Mouse (Mus musculus) ovary, postnatal 14 days (tissue): Measurements from ENCODE around the gene Gm10964.
A peak's percentile ranks its signal among the peaks of the same experiment; 100 is the strongest.

Experiments used
- DNase-seq: peaks from one replicate; pipeline ENCODE4 v3.0.0; 2022; ENCODE audit warnings: low spot score

Gene Gm10964

GRCm38 (mm10) chr3:103734696-103735519 is 4.3 kb upstream of the Gm10964 start:
- DNase-seq, result no peak

DNA sequence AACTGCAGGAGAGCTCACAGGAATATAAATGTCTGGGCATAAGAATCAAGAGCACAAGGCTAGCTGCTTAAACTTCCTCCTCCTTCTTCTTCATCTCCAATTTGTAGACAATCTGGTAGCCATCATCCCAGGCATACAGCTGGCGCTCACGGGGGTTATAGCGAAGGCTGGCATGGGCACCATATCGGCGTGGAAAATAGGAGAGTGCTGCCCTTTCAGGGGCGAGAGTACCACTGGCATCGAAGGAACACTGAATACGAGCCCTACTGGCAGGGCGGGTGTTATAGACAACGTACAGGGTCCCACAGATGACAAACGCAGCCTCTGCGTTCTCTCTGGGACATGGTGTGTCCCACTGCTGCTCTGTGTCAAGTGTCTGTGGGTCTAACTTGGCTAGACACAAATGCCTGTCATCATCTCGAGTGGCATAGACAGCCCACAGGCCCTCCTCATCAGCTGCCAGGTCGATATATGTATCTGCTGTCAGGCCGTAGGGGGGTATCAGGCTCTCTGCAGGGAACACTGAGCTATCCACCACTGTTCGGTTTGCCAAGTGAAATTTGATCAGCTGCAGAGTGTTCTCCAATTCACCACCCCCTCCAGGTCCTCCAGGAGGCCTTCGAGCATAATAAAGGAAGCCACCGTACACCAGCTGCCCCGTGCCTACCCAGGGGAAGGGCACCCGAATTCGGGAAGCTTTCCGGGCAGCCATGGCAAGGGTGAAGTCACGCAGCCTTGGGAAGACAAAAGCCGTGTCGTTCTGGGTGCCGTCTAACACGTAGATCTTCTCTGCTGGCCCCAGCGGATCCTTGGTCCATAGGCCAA is 3.2 kb upstream of the Gm10964 start:
- no peak for DNase-seq

DNA sequence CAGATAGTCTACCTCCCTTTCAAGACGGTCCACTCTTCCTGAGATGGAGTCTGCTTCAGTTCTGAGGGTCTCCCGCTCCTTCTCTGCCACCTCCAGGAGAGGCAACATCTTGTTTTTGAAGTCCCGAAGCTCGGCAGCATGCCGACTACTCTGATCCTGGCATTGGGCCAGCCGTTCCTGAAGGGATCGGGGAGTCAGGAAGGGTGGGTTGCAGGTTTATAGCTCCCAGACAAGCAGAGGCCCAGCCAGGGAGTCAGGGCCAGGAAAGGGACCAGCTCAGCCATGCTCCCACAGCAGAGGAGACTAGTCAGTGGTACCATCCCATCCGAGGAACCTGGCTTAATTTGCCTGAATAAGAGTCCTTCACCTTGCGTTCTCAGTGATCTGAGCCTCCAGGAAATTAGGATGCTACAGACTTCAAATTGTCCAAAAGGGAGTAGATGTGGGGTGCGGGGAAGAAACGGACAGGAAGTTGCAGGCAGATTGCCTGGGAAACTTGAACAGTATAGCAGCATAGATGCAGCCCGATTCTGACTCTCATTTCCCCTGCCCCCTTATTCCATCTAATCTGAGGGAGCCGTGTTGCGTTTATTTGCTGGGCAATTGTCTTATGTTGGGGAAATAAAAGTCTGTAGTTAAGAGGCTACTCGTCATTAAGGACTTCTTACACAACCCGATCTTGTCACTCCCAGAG is 2.0 kb upstream of the Gm10964 start:
- peak; percentile 46 for DNase-seq

- DNase-seq, result peak; percentile 83
These were observed 1.2 kb upstream of the Gm10964 start, which contains the start of gene Olfml3 for GRCm38 (mm10) chr3:103737778-103738571. Gene Olfml3, minus strand, starts transcription at chr3:103738001.

- no peak for DNase-seq
These were observed 1.2 kb downstream of the Gm10964 start for GRCm38 (mm10) chr3:103740342-103740741.

DNA sequence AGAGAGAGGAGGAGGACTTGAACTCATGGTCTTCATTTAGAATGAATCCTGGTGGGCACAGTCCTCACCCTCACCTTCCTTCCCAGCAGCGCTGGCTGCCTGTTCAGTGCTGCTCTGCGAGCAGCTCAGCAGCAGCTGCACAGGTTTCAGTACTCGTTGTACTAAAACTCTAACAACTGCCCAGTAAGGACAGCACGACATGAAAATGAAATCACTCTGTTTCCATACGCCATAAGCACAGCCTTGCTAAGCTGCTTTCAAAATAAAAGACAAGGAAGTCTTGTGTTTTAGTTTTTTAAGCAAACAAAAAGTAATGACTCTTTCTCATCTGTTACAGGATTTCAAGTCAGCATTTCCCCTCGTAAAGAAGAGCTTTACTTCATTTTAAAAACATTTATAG is 4.0 kb downstream of the Gm10964 start:
- DNase-seq, result no peak

DNA sequence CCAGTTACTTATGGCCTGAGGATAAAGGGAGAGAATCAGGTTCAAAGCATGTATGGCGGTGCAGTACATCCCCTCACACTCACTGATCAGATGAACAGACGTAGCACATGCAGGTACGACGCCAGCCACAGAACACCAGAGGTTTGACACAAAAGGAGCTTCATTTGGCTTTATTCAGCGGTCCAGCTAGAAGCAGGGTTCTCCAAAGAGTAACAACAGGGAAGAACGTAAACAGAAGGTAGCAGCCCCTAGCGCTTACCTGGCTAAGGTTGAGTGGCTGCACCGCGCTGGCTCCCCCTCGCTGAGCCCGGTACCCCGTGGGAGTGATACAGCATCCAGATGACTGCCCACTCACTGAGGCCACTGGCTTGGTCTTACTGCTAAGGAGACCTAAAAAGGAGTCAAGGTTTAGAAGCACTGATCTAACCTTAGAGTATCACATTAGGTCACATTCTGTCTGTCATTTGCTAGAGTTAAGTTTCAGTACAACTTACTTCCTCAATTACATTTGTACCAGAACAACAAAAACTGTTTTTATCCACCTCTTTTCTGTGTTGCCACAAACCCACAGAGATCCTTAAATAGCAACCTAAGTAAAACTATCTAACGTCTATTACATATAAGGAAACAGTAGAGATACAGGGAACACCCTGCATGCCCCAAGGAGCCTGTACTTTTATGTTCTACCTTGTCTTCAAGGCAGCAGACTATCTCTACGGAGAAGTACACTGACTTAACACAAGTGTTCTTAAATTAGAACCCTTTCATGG is 6.0 kb downstream of the Gm10964 start:
- DNase-seq, result no peak

DNA sequence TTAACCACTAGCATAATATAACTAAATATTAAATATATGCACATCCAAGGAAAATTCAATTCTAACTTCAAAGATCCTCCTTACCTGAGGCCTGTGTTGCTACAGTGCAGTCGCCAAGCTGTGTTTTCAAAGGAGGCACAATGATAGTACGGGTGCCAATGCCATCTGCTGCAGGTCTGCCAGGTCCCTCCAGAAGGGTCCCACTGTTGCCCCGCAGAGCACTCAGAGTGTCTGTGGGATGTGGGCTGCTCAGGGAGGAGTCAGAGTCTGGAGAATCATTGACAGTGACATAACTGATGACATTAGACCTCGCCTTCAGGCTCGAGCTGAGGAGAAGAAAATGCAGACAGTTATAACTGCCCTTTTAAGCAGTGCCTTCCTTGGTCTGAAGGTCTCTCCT is 7.5 kb downstream of the Gm10964 start:
- DNase-seq, result no peak

- DNase-seq, result no peak
These were observed 12.4 kb downstream of the Gm10964 start for GRCm38 (mm10) chr3:103751558-103751957.

GRCm38 (mm10) chr3:103755351-103755750 is 16.2 kb downstream of the Gm10964 start:
- DNase-seq, result no peak

GRCm38 (mm10) chr3:103756920-103757319 is 17.8 kb downstream of the Gm10964 start:
- no peak for DNase-seq

GRCm38 (mm10) chr3:103758456-103758855 is 19.3 kb downstream of the Gm10964 start:
- no peak for DNase-seq

- DNase-seq, result no peak
These were observed 20.2 kb downstream of the Gm10964 start for GRCm38 (mm10) chr3:103759261-103759970.

DNA sequence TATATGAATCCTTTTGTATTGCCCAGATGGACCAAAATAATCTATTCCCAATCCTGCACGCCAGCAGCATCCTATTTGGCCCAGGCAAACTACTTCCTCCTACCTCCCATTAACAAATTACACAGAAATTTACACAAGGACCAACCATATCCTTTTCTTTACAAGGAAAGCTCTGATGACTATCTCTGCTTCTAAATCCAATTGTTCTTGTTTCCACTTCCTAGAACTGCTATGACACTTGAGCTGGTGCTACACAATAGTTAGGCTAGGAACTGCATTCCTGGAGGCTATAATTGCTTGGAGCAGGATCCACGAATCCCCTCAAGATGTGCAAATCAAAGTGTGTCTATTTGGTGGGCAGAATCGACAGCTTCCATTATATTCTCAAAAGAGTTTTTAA is 27.6 kb downstream of the Gm10964 start:
- DNase-seq, result no peak

DNA sequence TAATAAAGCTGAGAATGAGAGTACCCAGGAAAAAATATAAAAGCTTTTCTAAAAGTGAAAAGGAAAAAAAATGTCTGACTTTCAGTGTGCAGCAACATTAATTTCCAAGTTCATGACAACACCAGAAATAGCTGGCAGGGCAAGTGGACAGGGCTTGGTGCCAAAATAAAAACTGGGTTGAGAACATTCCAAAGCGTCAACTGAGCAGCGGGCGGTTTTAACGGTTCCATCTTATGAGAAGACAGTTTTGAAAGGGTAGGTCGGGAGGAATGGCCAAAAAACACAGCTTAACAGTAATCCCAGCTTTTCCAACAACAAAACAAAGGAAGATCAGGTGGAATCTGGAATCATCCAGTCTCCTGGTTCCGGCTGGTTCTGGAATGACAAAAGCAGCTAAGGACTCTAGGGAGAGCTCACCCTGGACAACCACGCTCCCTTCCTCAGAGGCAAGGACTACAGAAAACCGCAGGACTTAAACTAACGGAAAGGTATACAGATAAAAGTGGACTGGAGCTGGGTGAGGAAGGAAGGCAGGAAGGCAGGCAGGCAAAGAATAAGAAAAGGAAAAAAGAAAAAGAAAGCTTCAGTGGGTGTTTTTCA is 32.5 kb downstream of the Gm10964 start:
- peak; percentile 69 for DNase-seq

- DNase-seq, result no peak
These were observed 33.7 kb downstream of the Gm10964 start for GRCm38 (mm10) chr3:103772846-103773245.

DNA sequence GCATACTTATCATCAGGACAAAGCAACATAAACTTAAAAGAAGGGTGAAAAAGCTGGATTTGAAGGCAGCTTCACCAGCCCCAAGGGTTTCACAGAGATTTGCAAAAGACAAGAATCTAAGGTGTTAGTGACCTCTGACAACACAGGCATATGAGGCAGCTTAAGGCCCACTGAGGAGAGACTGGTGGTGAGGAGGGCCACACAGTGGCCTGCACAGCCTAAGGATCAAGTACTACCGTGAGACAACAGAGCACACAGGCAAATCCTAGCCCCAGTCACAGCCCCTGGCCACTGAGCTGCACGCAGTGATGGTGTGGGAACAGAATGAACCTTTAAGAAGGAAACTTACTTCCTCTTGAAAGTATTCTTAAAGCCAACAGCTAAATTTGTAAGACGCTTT is 34.3 kb downstream of the Gm10964 start:
- no peak for DNase-seq

DNA sequence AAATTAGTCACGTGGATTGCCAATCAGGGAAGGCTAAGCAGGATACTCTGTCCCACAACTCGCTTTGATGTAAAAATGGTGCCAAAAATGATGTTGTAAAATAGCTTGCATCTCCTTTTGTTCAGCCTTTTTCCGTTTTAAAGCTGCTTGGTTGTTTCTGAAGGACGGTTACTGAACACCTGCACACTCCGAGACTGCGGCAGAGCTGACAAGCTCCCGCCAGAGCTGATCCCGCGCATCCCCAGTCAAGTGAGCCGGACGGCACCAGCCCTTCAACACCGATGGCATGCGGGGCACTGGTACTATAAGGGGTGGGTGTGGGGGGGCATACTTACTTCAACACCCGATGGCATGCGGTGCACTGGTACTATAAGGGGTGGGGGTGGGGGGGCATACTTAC is 34.8 kb downstream of the Gm10964 start:
- no peak for DNase-seq

DNA sequence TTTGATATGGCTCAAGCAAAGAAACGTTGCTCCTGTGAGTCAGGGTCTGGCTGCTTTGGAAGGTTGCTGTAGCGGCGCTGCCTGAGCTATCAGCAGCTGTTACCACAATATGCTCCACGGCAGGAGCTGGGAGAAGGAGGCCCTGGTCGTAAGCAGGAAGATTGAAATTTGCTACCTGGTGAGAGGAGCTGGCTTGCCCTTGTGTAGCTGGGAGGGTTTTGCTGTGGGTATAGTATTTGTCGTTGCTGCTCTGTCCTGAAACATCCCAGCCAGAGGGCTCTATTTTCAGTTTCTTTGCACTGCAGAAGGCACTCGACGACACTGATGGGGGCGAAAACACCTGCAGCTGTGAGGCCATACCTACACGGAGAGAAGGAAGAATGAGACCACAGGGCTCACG is 38.8 kb downstream of the Gm10964 start:
- DNase-seq, result no peak

- no peak for DNase-seq
These were observed 39.5 kb downstream of the Gm10964 start for GRCm38 (mm10) chr3:103778660-103779059.
